Mouse (Mus musculus): ENCODE measurements around the gene Palm2.

DNA sequence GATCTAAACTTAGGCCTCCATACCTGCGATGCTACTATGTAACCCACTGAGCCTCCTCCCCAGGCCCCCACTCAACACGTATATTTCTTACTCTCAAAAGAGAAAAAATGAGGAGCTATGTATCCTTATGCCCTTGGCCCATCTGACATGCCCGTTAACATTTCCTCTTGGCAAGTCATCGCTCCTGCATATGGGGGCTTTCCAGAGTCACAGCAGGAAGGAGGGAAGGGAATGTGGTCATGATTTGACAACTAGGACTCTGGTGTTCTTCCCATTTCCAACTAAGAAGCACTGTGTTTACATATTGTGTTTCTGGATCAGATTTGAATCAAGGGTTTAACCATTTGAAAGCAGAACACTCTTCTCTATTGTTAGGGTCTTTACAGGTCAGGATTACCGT, 267.5 kb downstream of the Palm2 start:
- no peak for TF ChIP-seq POLR2A (IDR thresholded peaks at IDR 0.05; ENCODE audit: borderline replicate concordance, low read depth, low read length)
- no peak for TF ChIP-seq CTCF (IDR thresholded peaks at IDR 0.05; ENCODE audit: low read depth, low read length)
